Mouse (Mus musculus): ENCODE data around the gene Gas1.
A peak's percentile ranks its signal among the peaks of the same experiment; 100 is the strongest.

- TF ChIP-seq CTCF (IDR thresholded peaks at IDR 0.05; ENCODE audit: insufficient read depth, low read depth, low read length), result no peak
- peak; percentile 46; the same call in 1 of the 2 replicates for TF ChIP-seq POLR2A (IDR thresholded peaks at IDR 0.05; ENCODE audit: insufficient read depth, low read depth, low read length)
Observed at GRCm38 (mm10) chr13:60177106-60177796, at the start of gene Gas1.

Data from olfactory bulb, adult 2 months (tissue).